Mouse (Mus musculus) CD4-positive, CD25-positive, alpha-beta regulatory T cell, adult 2 months (primary cell): ENCODE measurements around the gene 4632433K11Rik.
A peak's percentile ranks its signal among the peaks of the same experiment; 100 is the strongest.
"Not testable (repeated sequence)": the region's sequence is repeated elsewhere in the genome, so short reads cannot be mapped to it uniquely, and the experiment has no call there.

Experiments used
- DNase-seq: peaks from one replicate; pipeline ENCODE4 v3.0.0-alpha.2; 2012; ENCODE audit warnings: low read depth, low spot score

The 4632433K11Rik gene

GRCm38 (mm10) chr7:5056651-5057263, 22.8 kb downstream of the 4632433K11Rik start:
- DNase-seq, result no peak

GRCm38 (mm10) chr7:5057381-5057780, 23.5 kb downstream of the 4632433K11Rik start:
- DNase-seq, result no peak

GRCm38 (mm10) chr7:5057804-5058203, 23.9 kb downstream of the 4632433K11Rik start:
- DNase-seq, result peak; percentile 52

- no peak for DNase-seq
Observed at GRCm38 (mm10) chr7:5058631-5059030, 24.7 kb downstream of the 4632433K11Rik start.

GRCm38 (mm10) chr7:5059421-5059820, 25.5 kb downstream of the 4632433K11Rik start:
- DNase-seq, result no peak

GRCm38 (mm10) chr7:5060239-5060731, 26.4 kb downstream of the 4632433K11Rik start:
- peak; percentile 84 for DNase-seq

- DNase-seq, result peak; percentile 99
Observed at GRCm38 (mm10) chr7:5060944-5061773, 27.2 kb downstream of the 4632433K11Rik start.

- DNase-seq, result peak; percentile 96
Observed at GRCm38 (mm10) chr7:5061774-5062359, 27.9 kb downstream of the 4632433K11Rik start, which contains the start of gene U2af2. U2af2 (plus strand) TSS chr7:5062143.

- DNase-seq, result peak; percentile 91
Observed at GRCm38 (mm10) chr7:5062360-5063001, 28.6 kb downstream of the 4632433K11Rik start.

GRCm38 (mm10) chr7:5064886-5065285, 31.0 kb downstream of the 4632433K11Rik start:
- DNase-seq, result no peak

GRCm38 (mm10) chr7:5073586-5073985, 39.7 kb downstream of the 4632433K11Rik start:
- DNase-seq, result no peak

- DNase-seq, result no peak
Observed at GRCm38 (mm10) chr7:5074984-5075383, 41.1 kb downstream of the 4632433K11Rik start.

- no peak for DNase-seq
Observed at GRCm38 (mm10) chr7:5076931-5077330, 43.0 kb downstream of the 4632433K11Rik start.

GRCm38 (mm10) chr7:5079365-5080009, 45.6 kb downstream of the 4632433K11Rik start:
- DNase-seq, result not testable (repeated sequence)

- DNase-seq, result peak; percentile 99
Observed at GRCm38 (mm10) chr7:5080010-5080751, 46.3 kb downstream of the 4632433K11Rik start, which contains the start of gene Epn1. Epn1 (plus strand) TSS chr7:5080235.

GRCm38 (mm10) chr7:5080815-5081214, 46.9 kb downstream of the 4632433K11Rik start:
- no peak for DNase-seq

- DNase-seq, result no peak
Observed at GRCm38 (mm10) chr7:5081241-5081640, 47.3 kb downstream of the 4632433K11Rik start.

GRCm38 (mm10) chr7:5081939-5082338, 48.0 kb downstream of the 4632433K11Rik start:
- DNase-seq, result no peak

GRCm38 (mm10) chr7:5083325-5084105, 49.6 kb downstream of the 4632433K11Rik start:
- no peak for DNase-seq
